Mouse (Mus musculus): ENCODE results near the gene Ctcfl. TPM values are rescaled to one million over a fixed set of nuclear protein-coding genes. Genes with fewer than 3 reads are reported as not detected.

Ctcfl gene
- total RNA-seq, 2 experiments from 2014 or later = not detected

DNA sequence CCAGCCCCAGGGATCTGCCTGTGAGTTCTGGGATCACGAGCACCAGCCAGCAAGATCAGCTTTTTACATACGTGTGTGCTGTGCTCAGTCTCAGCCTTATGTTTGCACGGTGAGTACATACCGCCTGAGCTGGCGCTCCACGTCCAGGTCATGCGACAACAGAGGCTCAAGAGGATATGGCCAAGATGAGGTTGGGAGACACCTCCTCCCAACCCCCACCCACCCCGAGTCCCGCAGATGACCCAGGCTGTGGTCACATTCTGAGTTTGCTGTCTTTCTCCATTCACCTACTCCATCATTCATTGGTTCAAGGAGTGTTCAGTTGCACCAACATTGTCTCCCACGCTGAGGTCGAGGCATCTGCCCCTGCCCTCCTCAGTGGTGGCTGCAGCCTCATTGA, 34.5 kb downstream of the Ctcfl start:
- DNase-seq = no peak
- intact Hi-C loops (cut with DNase I) = loop anchor here (5.0 kb wide), 3 partner anchors 83 to 608 kb away; partner anchors contain the start of gene Rae1

DNA sequence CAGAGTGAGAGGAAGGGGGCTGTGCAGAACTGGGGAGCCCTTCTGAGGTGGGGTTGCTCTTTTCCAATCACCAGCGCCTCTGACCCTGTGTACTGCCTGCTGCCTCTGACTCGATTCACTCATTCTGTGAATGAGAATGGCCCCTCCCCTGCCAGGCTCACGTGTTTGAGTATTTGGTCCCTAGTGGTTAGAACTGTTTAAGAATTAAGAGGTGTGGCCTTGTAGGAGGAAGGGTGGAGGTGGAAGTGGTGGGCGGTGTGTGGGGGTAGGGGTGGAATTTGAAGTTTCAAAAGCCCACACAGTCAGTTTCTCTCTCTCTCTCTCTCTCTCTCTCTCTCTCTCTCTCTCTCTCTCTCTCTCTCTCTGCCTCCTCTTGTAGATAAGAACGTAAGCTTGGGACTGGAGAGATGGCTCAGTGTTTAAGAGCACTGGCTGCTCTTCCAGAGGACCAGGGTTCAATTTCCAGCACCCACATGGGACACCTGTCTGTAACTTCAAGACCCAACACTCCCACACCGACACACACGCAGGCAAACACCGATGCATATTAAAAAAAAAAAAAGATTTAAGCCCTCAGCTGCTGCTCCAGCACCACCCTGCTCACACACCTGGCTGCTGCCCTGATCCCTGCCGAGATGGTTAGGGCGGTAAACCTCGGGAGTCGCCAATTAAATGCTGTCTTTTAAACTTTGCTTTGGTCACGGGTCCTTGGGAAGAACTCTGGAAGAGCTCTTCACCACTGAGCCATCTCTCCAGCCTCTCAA, 35.4 kb downstream of the Ctcfl start:
- intact Hi-C loops (cut with DNase I) = loop anchor here (5.0 kb wide), 1 partner anchor 257 kb away; no protein-coding TSS in a partner anchor
- DNase-seq = no peak

DNA sequence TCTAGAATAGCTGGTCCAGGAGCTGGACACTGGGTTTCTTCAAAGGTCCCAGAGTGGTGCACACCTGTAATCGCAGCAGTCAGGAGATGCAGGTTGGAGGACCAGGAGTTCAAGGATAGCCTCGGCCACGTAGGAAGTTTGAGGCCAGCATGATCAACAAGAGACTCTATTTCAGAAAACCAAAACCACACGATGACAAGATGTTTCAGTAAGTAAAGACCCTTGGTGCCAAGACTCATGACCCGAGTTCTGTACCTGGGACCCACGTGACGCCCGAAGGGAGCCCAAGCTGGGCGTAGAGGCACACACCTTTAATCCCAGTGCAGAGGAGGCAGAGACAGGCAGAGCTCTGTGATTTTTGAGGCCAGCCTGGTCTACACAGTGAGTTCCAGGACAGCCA, 36.2 kb downstream of the Ctcfl start:
- no peak for DNase-seq
- intact Hi-C loops (cut with DNase I) = loop anchor here (5.0 kb wide), 1 partner anchor 256 kb away; no protein-coding TSS in a partner anchor

DNA sequence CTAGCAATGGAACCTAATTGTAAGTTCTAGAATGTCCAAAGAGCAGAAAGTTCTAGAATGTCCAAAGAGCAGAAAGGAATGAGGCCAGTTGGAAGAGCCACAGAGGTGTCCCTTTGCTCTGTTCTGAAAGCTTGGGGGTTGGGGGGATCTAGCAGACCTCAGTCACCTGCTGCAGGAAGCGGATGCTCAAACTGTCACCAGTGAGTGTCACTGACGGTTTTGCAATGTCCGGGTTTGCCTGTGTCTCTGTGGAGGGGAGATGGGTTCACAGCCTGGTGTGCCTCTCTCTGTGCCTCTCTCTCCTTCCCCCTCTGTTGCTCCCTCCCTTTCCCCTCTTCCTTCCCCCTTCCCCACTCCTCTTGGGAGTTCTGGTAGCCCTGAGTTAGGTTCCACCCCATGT, 36.6 kb downstream of the Ctcfl start:
- intact Hi-C loops (cut with DNase I) = loop anchor here (5.0 kb wide), 1 partner anchor 255 kb away; no protein-coding TSS in a partner anchor
- no peak for DNase-seq

DNA sequence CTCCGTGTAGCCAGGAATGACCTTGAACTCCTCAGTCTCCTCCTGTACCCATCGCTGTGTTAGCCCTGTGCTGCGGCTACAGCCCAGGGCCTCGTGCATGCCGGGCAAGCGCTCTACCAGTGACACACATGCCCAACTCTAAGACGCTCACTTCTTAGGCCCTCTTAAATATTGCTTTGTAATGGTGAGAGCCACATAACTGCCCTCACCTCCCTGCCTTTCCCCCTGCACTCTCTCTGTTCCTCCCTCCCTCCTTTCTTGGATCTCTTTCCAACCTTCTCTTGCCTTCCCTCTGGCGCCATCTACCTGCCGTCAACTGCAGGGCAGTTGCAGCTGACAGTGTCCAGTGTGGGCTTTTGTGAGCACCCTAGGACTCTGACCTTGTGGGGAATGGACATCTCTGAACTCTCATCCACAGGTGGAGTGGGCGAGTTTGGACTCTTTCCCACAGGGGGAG, 38.5 kb downstream of the Ctcfl start:
- peak; percentile 82 for DNase-seq
- intact Hi-C loops (cut with DNase I) = loop anchor here (5.0 kb wide), 1 partner anchor 254 kb away; no protein-coding TSS in a partner anchor

DNA sequence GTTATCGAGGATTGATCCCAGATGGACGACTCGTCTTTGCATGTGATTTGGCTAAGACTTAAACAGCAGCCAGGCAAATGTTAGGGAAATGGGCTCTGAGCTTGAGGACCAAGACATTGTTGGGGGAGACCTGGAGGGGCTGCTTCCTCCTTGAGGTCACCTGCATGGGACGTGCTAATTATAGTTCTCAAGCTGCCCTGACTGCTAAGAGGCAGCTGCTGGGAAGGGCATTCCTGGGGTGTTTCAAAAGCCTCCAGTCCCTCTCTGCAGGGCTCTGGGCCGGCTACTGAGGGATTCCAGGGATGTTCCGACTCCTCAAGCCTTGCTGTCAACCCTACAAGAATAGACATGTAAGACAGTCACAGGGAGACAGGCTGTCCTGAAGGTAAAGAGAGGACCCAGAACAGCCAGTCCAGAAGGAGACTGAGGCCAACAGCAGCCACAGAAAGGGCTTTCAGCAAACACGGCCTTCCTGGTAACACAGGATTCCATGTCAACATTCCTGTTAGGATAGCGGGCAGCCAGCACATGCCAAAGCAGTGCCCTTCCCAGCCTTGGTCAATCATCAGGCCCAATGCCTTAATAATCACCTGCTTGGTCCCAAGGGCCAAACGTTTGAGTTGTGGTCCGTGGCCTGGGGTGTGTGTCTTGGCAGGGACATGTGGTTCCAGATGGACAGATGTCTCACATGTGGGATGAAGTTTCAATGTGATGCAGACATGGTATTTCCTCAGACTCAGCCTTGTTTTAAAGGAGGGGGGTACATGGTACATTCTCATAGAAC, 39.4 kb downstream of the Ctcfl start:
- intact Hi-C loops (cut with DNase I) = loop anchor here (5.0 kb wide), 1 partner anchor 253 kb away; no protein-coding TSS in a partner anchor

DNA sequence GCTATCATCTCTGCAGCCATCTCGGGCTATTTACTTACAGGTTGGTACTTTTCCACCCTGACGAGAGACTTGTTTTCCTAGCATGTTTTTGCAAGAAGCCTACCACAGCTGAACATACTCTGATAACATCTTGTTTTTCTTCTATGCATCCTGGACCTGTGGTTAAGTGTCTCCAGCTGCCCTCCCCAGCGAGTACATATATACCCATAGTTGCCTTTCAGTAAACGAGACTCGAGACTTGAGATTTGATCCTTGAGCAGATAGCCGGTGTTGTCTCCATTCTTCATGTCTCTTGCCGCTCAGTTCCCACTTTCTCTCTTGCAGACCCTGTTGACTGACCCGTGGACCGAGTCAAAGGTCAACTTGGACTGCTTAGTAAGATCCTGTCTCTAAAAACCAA, 42.4 kb downstream of the Ctcfl start:
- intact Hi-C loops (cut with DNase I) = no loop called here
- DNase-seq = no peak

More for the DNA sequence above, 39.4 kb downstream of the Ctcfl start:
- DNase-seq = no peak

DNA sequence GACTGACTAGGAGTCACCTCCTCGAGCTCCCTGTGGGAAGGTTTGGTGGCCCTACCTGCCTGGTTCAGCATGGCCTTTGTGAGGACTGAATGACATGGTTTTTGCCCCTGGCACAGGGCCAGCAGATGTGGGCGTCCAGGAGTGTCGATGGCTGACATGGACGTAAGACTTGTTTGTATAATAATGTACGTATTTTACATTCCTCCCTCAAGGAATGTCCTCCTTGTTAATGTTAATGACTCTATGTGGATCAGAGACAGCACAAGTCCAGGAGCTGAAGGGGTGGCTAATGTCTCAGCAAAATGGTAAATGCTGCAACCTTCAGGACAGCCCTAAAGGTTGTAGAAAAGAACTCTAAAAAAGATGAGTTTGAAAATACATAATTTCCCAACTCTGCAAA, 45.7 kb downstream of the Ctcfl start:
- DNase-seq = no peak
- intact Hi-C loops (cut with DNase I) = no loop called here

DNA sequence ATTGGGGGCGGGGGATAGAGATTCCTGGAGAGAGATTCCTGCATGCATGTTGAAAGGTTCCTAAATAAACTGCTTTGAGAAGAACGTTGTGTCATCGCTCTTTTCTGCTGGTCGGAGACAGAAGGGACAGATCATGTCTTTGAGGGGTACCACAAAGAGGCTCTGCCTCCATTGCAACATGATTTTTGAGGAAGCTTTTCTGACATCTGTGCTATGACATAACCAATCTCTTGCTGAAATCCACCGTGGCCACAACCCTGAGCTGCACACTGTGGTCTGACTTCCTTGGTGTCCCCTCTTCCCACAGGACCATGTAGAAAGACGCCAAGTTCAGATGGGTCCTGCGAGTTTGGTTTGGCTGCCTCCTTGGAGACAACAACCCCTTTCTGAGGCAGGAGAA, 46.4 kb downstream of the Ctcfl start:
- DNase-seq = no peak
- intact Hi-C loops (cut with DNase I) = no loop called here

DNA sequence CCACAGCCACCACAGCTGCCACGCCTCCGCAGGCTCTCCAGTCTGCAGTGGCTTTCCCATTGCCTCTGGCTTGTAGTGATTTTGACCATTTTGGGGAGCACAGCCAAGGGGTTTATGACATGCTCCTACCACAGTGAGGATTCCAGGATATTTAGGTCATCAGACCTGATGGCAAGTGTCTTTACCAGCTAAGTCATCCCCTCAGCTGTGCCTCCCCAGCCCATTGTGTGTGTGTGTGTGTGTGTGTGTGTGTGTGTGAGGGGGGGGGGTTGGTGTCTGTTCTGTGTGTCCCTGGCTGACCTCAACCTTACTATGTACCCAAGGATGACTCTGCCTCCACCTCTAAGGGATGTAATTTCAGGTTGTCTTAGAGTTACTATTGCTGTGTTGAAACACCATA, 54.5 kb downstream of the Ctcfl start:
- intact Hi-C loops (cut with DNase I) = no loop called here

DNA sequence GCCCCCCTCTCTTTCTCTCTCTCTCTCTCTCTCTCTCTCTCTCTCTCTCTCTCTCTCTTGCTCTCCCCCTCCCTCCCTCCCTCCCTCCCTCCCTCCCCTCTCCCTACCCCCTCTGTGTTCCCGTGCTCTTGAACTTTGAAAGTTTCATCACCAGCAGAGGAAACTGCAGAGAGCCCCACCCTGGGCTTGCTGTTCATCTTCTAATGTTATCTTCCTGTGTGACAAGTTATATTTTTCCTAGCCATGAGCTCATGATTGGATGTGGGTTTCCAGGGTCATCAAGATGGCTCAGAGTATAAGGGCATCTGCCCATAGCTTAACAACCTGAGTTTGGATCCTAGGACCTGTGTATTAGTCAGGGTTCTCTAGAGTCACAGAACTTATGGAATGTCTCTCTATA, 56.1 kb downstream of the Ctcfl start:
- intact Hi-C loops (cut with DNase I) = no loop called here
- DNase-seq = no peak

More for the DNA sequence above, 54.5 kb downstream of the Ctcfl start:
- no peak for DNase-seq

DNA sequence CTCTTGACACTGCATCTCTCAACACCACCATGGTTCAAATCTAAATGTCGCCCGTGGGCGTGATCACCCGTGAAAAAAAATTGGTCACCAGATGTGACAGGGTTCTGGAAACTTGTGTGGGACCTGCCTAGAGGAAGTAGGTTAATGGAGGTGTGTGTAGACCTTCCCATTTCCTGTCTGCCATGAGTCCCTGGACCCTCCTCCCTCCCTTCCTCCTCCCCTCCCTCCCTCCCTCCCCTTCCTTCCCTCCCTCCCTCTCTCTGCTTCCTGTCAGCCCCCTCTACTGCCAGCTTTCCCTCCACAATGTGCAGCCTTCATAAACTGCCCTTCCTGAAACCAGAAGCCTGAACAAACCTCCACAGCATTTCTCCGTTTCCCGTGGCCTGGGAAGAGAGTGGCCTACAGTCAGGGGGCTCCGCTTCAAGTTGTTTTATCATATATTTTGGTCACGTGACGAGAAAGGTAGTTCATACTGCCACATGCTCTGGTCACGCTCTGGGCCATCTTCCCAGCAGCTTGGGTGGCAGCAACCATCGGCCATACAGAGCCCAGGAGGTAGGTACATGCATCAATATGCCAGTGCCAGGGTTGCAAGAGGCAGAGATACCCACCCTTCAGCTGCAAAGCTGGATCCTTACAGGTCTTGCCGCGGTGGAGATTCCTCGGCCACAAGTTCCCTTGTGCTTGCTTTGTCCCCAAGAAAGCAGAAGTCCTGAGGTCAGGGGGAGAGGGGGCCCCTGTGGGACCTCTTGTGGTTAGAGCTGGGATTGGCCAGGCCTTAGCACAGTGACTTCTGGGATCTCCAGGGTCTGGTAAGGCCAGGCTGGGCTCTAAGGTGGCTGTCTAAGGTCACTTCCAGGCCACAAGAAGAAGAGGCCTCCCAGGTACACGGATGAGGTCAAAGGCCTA, 57.6 kb downstream of the Ctcfl start:
- intact Hi-C loops (cut with DNase I) = no loop called here
- DNase-seq = no peak

DNA sequence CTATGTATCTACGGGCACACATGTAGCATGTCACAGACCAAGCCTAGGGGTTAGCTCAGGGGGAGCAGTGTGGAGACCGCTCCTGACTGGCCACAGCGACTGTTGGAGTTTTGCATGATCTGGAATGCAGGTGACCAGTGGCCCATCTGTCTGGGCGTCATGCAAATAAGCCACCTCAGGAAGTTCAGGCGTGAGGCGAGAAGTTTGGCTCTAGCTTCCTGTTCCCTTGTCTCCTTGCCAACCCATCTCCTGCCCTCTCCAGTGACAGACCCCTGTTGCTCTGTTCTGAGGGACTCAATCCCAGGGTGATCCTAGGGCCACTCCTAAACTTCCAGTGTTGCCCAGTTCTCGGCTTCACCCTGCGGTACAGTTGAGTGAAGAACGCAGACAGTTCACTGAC, 58.9 kb downstream of the Ctcfl start:
- intact Hi-C loops (cut with DNase I) = no loop called here
- no peak for DNase-seq

DNA sequence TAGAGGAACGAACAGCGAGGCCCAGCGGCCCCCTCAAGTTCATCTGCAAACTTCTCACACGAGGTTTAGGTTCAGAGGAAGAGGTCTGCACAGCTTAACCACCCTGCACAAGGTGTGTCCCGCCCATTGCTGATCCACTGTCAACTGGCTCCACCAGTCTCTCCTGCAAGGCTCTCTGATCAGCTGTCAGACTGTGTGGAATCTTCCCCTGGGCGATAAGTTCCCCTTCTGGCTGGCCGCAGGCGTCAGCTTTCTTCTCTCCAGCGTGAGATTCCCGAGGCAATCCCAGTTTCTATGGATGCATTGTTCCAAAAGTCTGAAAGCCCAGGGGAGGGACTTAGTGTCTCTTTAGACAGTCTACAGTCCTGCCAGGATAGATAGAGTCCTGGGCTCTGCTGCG, 61.1 kb downstream of the Ctcfl start:
- no peak for DNase-seq
- intact Hi-C loops (cut with DNase I) = no loop called here

DNA sequence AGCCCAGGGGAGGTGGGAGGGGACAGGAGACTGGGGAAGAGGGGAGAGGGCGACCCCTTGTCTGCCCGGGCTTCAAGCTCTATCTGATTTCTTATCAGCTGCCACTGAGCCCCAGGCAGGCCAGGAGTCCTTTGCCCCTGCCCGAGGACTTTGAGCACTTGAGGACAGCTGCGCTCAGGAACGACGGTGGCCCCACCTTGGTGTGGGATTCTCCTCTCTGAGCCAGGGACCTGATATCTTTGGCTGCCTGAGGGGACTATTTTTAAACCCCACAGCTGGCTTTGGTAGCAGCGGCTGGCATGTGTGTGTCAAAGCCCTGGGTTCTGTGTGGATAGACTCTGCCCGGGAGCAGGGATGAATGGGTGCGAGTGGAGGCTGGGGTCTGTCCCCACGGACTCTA, 61.7 kb downstream of the Ctcfl start:
- intact Hi-C loops (cut with DNase I) = no loop called here
- no peak for DNase-seq

DNA sequence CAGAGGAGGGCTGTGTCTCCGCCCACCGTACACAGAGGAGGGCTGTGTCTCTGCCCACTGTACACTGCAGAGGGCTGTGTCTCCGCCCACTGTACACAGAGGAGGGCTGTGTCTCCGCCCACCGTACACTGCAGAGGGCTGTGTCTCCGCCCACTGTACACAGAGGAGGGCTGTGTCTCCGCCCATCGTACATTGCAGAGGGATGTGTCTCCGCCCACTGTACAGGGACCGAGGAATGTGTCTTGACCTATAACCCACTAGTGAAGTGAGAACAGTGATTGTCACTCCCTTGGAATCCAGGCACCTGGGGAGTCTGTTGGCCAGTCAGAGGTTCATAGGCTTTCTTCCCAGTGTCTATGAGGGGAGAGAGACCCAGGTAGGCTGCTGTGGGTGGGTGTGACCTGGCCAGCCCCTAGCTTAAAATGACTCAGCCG, 62.4 kb downstream of the Ctcfl start:
- no peak for DNase-seq
- intact Hi-C loops (cut with DNase I) = no loop called here

DNA sequence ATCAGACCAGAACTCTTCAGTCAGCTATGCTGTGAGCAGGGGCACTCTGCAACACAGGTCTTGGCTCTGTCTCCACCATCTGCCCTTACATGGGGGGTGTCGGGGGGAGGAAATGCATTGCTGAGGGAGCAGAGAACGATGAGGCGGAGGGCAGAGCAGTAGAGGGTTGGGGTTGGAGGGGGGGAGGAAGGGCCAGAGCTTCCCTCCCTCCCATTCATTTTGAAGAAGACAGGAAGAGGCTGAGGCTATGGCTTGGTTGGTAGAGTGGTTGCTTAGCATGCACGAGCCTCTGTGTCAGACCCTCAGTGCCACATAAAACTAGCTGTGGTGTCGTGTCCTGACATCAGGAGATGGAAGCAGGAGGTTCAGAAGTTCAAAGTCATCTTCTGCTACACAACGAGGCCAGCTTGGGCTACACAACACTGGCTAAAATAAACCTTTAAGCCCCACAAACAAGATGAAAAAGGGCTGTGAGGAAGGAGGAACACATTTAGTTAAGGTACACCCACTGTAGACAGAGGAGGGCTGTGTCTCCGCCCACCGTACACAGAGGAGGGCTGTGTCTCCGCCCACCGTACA, 62.9 kb downstream of the Ctcfl start:
- DNase-seq = no peak
- intact Hi-C loops (cut with DNase I) = no loop called here

DNA sequence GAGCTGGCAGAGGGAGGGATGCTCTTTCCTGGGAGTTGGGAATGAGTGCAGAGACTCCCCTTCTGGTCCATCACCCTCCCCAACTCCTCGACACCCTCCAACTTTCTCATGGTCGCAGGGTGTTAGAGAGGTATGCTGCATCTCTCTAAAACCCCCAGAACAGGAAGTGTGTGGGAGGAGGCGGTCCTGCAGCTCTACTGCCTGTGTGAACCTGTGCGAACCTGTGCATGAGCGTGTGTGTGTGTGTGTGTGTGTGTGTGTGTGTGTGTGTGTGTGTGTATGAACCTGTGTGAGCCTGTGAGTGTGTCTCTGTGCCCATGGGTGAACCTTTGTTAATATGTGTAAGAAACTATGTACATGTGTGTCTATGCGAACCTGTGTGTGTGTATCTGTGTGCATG, 65.5 kb downstream of the Ctcfl start:
- intact Hi-C loops (cut with DNase I) = no loop called here
- no peak for DNase-seq

DNA sequence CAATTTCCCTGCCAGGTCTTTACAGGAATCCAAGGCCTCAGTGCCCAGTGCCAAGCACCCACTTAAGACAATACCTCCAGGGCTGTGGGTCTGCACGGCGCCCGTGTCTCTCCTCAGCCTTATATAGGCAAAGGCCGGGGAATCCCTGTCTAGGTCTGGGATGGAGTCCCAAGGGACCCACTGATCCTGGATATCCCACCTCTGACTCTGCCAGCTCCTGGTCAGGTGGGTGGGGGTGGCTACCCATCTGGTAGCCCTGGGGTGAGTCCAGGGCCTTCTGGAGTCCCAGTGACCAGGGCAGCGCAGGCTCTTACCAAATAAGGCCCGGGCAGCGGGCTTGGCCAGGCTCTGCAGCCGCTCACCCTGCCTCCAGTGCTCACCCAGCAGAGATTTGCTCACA, 66.4 kb downstream of the Ctcfl start:
- no peak for DNase-seq
- intact Hi-C loops (cut with DNase I) = no loop called here

Data from left cerebral cortex, postnatal 4 days (tissue).